Mouse (Mus musculus) gastrocnemius, postnatal 4 days (tissue): ENCODE data around the gene Ralgps1. TPM values are rescaled to one million over a fixed set of nuclear protein-coding genes. Genes with fewer than 3 reads are reported as not detected.
"Not testable (repeated sequence)": the region's sequence is repeated elsewhere in the genome, so short reads cannot be mapped to it uniquely, and the experiment has no call there.

Experiments
- DNase-seq, 2 experiments: peaks; one replicate each; pipeline ENCODE4 v3.0.0; 2021 to 2022; ENCODE audit warnings: low spot score in 2 of 2, mixed read lengths in 2 of 2
- total RNA-seq, 2 experiments: library from RNA; stranded (reverse); gene quantifications; 2 replicates each; pipeline ENCODE4 v1.2.3; 2021

The Ralgps1 gene
- total RNA-seq, 2 experiments from 2014 or later: 5.5 to 5.8 TPM

DNA sequence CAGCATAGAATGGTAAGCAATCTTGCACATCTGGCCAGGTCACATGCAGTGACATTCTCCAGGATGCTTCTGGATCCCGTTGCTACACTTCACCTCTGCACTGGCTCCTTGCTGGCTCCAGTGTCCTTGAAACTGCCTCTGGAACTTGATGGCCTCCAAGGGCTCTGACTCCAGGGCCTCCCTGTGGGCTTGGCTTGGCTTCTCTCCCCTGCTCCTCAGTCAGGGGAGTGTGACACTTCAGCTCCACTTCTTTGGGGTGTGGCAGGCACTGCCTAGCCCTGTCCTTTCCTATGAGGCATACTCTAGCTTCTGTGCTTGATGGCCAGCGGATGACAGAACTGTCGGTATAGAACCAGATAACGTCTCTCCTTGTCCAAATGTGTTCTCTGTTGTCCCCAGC, 224.3 kb downstream of the Ralgps1 start:
- DNase-seq: no peak

GRCm38 (mm10) chr2:33143292-33143691, 228.0 kb downstream of the Ralgps1 start:
- no peak for DNase-seq

- DNase-seq: no peak
Measured at GRCm38 (mm10) chr2:33138491-33138890, 232.8 kb downstream of the Ralgps1 start.

GRCm38 (mm10) chr2:33137731-33138130, 233.6 kb downstream of the Ralgps1 start:
- DNase-seq: no peak

DNA sequence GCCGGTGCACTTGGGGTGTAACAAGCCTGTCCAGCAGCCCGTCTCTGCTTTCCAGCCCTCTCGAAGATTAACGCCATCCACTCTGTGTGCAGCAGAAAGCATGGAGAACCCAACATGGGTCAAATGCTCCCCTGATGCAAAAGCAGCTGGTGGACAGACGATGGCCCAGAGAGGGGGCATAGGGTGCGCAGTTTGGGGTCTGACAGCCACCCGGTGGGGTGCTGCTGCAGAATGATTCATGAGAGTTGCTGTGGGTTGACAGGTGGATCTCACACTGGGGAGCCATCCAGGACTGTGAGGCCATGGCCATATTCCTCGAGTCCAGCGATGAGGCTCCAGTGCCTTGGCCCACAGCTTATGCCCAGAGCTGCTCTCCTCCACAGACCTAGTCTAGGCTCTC, 234.0 kb downstream of the Ralgps1 start:
- no peak for DNase-seq

- DNase-seq: no peak
Measured at GRCm38 (mm10) chr2:33136366-33136765, 234.9 kb downstream of the Ralgps1 start.

- no peak for DNase-seq
Measured at GRCm38 (mm10) chr2:33134766-33135490, 236.4 kb downstream of the Ralgps1 start.

DNA sequence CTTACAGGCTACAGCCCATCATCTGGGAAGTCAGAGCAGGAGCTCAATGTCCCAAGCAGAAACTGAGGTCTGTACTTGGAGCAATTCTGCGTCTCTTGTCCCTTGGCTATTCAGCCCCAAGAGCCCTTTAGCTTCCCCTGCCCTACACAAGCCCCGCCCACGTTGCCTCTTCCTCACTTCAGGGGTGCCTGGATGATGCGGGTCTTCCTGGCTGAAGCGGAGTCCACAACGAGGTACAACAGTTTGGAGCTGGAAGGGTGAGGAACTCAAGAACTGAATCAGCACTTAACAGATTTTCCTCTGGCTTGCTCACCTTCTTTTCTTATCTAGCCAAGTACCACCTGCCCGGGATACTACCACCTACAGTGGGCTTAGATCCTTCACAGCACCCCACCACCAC, 239.0 kb downstream of the Ralgps1 start:
- no peak for DNase-seq

DNA sequence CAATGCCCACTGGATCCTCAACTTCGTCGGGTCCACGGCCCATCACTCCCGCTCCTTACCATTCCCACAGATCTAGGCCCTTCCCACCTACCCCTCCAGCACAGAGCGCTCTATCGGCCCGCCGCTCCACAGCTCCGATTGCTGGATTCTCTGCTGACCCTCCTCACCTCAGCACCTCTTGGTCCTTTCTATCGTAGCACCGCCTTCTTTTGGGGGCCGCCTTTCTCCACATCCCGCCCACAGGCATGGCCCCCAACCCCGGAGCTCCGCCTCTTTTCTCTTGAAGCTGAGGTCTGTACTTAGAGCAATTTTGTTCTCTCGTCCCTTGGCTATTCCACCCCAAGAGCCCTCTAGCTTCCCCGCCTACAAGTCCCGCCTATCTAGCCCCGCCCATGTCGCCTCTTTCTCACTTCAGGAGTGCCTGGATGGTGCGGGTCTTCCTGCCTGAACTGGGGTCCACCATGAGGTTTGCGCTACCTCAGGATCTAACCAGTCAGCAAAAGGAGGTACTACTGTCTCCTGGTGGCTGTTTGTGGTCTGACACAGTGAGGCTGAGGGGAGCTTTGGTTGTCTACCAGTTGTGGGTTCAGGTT, 239.7 kb downstream of the Ralgps1 start, which contains the start of gene Garnl3:
Garnl3 (minus strand) TSS at position 155 of the 593 bp plus-strand sequence.
- peak; percentile 48 to 66 for DNase-seq

GRCm38 (mm10) chr2:33130526-33131483, 240.5 kb downstream of the Ralgps1 start:
- DNase-seq: peak; percentile 88 to 97

GRCm38 (mm10) chr2:33130141-33130525, 241.2 kb downstream of the Ralgps1 start:
- no peak for DNase-seq

GRCm38 (mm10) chr2:33129696-33130095, 241.6 kb downstream of the Ralgps1 start:
- DNase-seq: no peak

DNA sequence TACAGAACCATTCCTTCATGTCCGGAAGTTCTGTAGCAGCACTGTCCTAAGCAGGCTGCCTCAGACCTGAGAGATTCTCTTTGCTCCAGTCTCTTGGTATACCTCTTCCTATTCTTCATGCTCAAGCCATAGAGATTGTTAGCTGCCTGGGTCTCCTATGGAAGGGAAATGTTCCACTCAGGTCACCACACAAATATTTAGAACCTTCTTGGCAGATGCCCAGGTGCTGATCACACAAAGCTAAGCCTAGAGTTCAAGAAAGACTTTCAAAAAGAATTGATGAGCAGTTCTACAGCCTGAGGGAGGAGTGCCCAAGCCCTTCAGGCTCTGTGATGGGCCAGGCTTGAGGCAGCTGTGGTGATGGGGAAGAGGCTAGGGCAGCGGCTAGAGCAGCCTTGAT, 242.3 kb downstream of the Ralgps1 start:
- no peak for DNase-seq

GRCm38 (mm10) chr2:33127271-33127670, 244.0 kb downstream of the Ralgps1 start:
- no peak for DNase-seq

- no peak for DNase-seq
Measured at GRCm38 (mm10) chr2:33122856-33123255, 248.4 kb downstream of the Ralgps1 start.

DNA sequence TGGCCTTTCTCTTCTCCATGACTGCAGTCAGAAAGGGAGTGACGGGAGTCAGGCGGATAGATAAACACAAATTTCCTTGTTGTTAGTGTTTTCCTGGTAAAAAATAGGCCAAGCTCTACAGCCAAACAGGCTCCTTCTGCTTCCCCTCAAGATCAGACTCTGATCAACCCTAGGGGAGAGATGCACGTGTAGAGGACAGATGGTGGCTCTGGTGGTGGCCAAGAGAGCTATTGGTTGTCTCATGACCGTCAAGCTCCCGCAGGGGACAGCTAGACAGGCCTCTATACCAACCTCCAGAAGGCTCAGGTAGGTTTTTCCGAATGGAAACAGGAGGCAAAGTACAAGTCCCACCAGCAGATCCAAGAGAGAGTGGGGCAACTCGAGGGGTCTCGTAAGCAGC, 270.8 kb downstream of the Ralgps1 start:
- no peak for DNase-seq

DNA sequence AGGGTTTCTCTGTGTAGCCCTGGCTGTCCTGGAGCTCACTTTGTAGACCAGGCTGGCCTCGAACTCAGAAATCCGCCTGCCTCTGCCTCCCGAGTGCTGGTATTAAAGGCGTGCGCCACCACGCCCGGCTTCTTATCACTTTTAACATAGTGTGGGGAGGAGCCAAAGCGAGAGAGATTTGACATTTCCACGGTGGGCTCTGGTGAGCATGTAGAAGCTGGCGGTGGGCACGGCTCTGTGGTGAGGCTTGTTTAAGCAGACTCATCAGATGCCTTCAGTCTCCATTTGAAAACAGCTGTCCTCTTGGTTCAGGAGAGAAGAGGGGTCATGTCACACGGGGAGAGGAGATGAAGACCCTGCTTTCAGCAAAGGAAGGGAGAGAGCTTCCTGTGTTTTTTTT, 274.0 kb downstream of the Ralgps1 start:
- not testable (repeated sequence) for DNase-seq

DNA sequence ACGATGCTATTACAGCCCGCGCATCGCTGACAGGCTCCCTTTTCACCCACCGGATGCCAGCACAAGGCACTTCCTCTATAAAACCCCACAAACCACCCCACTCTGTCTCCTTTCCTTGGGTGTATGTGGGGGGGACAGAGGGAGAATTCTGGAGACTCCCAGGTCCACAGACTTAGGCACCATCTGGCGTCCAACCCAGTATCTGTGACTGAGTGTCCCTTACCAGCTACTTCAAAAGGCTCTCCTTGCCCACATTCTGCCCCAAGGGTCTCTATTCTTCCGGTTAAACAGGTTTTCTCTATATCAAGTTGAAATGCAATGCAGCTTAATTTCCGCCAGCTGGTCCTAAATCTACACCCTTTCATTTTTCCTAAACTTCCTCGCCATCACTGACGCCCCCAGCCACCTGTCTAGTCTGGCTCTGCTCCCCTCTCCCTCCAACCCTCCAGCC, 276.0 kb downstream of the Ralgps1 start:
- DNase-seq: no peak

GRCm38 (mm10) chr2:33090620-33091520, 280.4 kb downstream of the Ralgps1 start:
- DNase-seq: no peak

GRCm38 (mm10) chr2:33090033-33090400, 281.3 kb downstream of the Ralgps1 start:
- DNase-seq: not testable (repeated sequence)
